Mouse (Mus musculus) limb, embryonic 13.5 days (tissue): Measurements from ENCODE around the gene Dpep1. TPM values are rescaled to one million over a fixed set of nuclear protein-coding genes. Genes with fewer than 3 reads are reported as not detected.
A peak's percentile ranks its signal among the peaks of the same experiment; 100 is the strongest.
"Not testable (repeated sequence)": the region's sequence is repeated elsewhere in the genome, so short reads cannot be mapped to it uniquely, and the experiment has no call there.

Experiments used
- ATAC-seq: fragments of 200-750 bp; cut with Nextera tagmentation; 2 replicates; pipeline ENCODE4 v1.8.0; 2017; ENCODE audit warnings: low read depth, moderate number of reproducible peaks, moderate TSS enrichment; ENCODE audit not compliant: low FRiP score
- H3K27ac ChIP-seq: fragments of 300-500 bp; sonication (generic); 2 replicates; pipeline ENCODE4 v1.5.1; 2015; ENCODE audit warnings: inconsistent platforms, mild to moderate bottlenecking, moderate library complexity
- H3K27me3 ChIP-seq: fragments of 300-500 bp; sonication (generic); 2 replicates; pipeline ENCODE4 v1.6.1; 2015; ENCODE audit warnings: mild to moderate bottlenecking, inconsistent platforms
- H3K36me3 ChIP-seq: fragments of 300-500 bp; sonication (generic); 2 replicates; pipeline ENCODE4 v1.6.1; 2015; ENCODE audit warnings: inconsistent platforms, mild to moderate bottlenecking, moderate library complexity
- H3K4me1 ChIP-seq: fragments of 300-500 bp; sonication (generic); 2 replicates; pipeline ENCODE4 v1.6.1; 2015; ENCODE audit warnings: inconsistent platforms
- H3K4me2 ChIP-seq: fragments of 300-500 bp; sonication (generic); replicated peaks from 2 replicates; pipeline ENCODE4 v1.6.1; 2015; ENCODE audit warnings: inconsistent platforms, mild to moderate bottlenecking, moderate library complexity
- H3K4me3 ChIP-seq: fragments of 300-500 bp; sonication (generic); 2 replicates; pipeline ENCODE4 v1.5.1; 2015; ENCODE audit warnings: moderate library complexity, mild to moderate bottlenecking, inconsistent platforms
- H3K9ac ChIP-seq: fragments of 300-500 bp; sonication (generic); 2 replicates; pipeline ENCODE4 v1.6.1; 2015; ENCODE audit warnings: mild to moderate bottlenecking, inconsistent platforms
- H3K9me3 ChIP-seq: fragments of 300-500 bp; sonication (generic); 2 replicates; pipeline ENCODE4 v1.6.1; 2016; ENCODE audit warnings: inconsistent platforms
- WGBS: fragments of 180-500 bp; shearing (Covaris S2); methylation state at CpG from one replicate; pipeline ENCODE4 v1.1.7; 2015; 5-methylcytosine and 5-hydroxymethylcytosine counted together
- polyA plus RNA-seq: library from polyadenylated mRNA; unstranded; fragments of >200 nt; fragmentation: Nextera tagmentation; extraction: Ambion mirVana; gene quantifications from 2 replicates; pipeline ENCODE4 v1.2.1, GENCODE M21; 2015

Gene Dpep1
- polyA plus RNA-seq, 1 experiment from 2014 or later = 2.5 TPM

GRCm38 (mm10) chr8:123181391-123181790 lies 4.7 kb upstream of the Dpep1 start:
- Histone ChIP-seq H3K4me1 (peaks cover 16% of the 10 kb centered on the region), H3K27me3 (no peaks in the 10 kb centered on the region), H3K4me2 (no peak overlapping the region), H3K36me3 (no peaks in the 10 kb centered on the region), H3K9me3 (peaks cover 15% of the 10 kb centered on the region), H3K27ac (no peak overlapping the region), H3K9ac (no peak overlapping the region), H3K4me3 (no peak overlapping the region)
- WGBS = 58% methylated on average over 3 of the region's 3 CpGs
- no peak for ATAC-seq

DNA sequence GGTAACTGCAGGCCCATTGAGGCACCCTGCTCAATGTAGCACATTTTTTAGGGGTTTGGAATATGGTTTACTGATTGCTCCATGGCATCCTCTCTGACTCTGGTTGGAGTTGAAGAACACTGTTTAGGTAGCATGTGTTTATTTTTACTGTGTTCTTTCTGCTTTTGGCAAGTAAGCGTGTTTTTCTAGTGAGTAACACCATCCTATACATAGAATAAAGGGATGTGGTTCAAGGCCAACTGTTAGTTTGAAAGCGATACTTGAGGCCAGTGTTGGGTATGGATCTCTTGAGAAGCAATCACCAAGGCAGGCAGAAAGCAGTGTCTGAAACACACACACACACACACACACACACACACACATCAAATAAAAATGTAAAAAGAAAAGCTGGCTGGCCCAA lies 2.0 kb downstream of the Dpep1 start:
- Histone ChIP-seq H3K36me3 (no peaks in the 10 kb centered on the region), H3K4me1 (peaks cover 20% of the 10 kb centered on the region), H3K4me2 (no peak overlapping the region), H3K9ac (no peak overlapping the region), H3K27ac (no peak overlapping the region), H3K27me3 (no peaks in the 10 kb centered on the region), H3K4me3 (no peak overlapping the region), H3K9me3 (no peaks in the 10 kb centered on the region)
- no peak for ATAC-seq
- 80% methylated on average over 2 of the region's 2 CpGs for WGBS

DNA sequence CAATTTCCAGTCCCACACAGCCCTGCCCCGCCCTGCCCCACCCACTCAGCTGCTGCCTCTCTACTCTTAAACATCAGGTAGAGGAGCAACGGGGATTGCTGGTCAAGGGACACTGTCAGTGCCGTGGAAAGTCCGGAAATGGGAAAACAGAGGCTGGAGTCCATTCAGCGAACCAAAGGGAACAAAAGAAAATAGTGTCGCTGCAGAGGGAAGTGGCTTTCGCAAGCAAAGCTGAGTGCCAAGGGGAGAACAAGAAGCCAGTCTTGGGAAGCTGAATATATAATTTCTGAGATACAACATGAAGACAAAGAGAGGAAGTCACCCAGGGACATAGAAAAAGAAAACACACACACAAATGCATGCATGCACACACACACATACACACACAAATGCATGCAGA lies 2.8 kb downstream of the Dpep1 start:
- WGBS = 81% methylated on average over 7 of the region's 7 CpGs

DNA sequence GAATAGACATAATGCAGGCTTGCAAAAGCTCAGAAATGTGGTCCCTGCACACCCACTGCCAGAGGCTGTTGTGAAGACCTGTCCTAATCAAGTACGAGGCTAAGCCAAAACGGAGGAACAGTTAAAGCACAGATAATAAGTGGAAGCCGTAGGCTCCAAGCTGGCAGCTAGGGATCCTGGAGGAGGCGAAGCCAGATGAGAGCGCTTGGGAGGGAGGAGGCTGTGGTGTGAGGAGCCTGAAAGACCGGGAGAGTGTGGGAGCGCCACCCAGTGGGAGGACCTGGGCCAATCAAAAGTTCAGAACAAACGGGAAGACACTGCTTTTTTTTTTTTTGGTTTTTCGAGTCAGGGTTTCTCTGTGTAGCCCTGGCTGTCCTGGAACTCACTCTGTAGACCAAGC lies 4.6 kb downstream of the Dpep1 start:
- Histone ChIP-seq H3K27ac (no peak overlapping the region), H3K9me3 (no peaks in the 10 kb centered on the region), H3K4me2 (peak overlapping the region; percentile 41), H3K36me3 (no peaks in the 10 kb centered on the region), H3K9ac (no peak overlapping the region), H3K4me1 (peaks cover 11% of the 10 kb centered on the region), H3K27me3 (no peaks in the 10 kb centered on the region), H3K4me3 (no peak overlapping the region)
- 0 out of 2 replicates have a peak, but pooled peaks have one; percentile 34 for ATAC-seq
- WGBS = 4% methylated on average over 9 of the region's 9 CpGs

More for the DNA sequence above, 2.8 kb downstream of the Dpep1 start:
- Histone ChIP-seq H3K9ac (no peak overlapping the region), H3K4me2 (no peak overlapping the region), H3K4me3 (no peak overlapping the region), H3K27ac (no peak overlapping the region), H3K9me3 (no peaks in the 10 kb centered on the region), H3K36me3 (no peaks in the 10 kb centered on the region), H3K4me1 (peaks cover 20% of the 10 kb centered on the region), H3K27me3 (no peaks in the 10 kb centered on the region)
- no peak for ATAC-seq

GRCm38 (mm10) chr8:123191908-123192307 lies 5.9 kb downstream of the Dpep1 start:
- H3K27me3 ChIP-seq = no peaks in the 10 kb centered on the region
- ATAC-seq = no peak
- H3K27ac ChIP-seq = no peak overlapping the region
- 60% methylated on average over 7 of the region's 8 CpGs for WGBS
- H3K4me3 ChIP-seq = no peak overlapping the region
- no peaks in the 10 kb centered on the region for H3K36me3 ChIP-seq
- no peaks in the 10 kb centered on the region for H3K4me1 ChIP-seq
- H3K9ac ChIP-seq = no peak overlapping the region
- H3K4me2 ChIP-seq = no peak overlapping the region
- H3K9me3 ChIP-seq = no peaks in the 10 kb centered on the region

- ATAC-seq = no peak
- no peak overlapping the region for H3K4me2 ChIP-seq
Measured at GRCm38 (mm10) chr8:123193771-123194170, 7.7 kb downstream of the Dpep1 start.

DNA sequence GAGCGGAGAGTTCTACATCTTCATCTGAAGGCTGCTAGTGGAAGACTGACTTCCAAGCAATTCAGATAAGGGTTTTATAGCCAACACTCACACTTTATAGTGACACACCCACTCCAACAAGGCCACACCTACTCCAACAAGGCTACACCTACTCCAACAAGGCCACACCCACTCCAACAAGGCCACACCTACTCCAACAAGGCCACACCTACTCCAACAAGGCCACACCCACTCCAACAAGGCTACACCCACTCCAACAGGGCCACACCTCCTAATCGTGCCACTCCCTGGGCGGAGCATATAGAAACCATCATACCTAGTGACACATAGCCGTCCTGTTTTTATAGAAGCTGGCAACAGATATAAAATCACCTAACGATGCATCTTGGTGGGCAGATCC lies 11.0 kb downstream of the Dpep1 start:
- WGBS = 72% methylated on average over 5 of the region's 5 CpGs
- not testable (repeated sequence) for H3K27ac ChIP-seq, H3K9me3 ChIP-seq, H3K36me3 ChIP-seq, H3K4me3 ChIP-seq, ATAC-seq, H3K4me1 ChIP-seq, H3K27me3 ChIP-seq, H3K4me2 ChIP-seq, H3K9ac ChIP-seq

More at GRCm38 (mm10) chr8:123193771-123194170, 7.7 kb downstream of the Dpep1 start:
- 85% methylated on average over 9 of the region's 9 CpGs for WGBS
- H3K9ac ChIP-seq = no peak overlapping the region
- H3K27me3 ChIP-seq = no peaks in the 10 kb centered on the region
- no peaks in the 10 kb centered on the region for H3K9me3 ChIP-seq
- H3K27ac ChIP-seq = no peak overlapping the region
- no peaks in the 10 kb centered on the region for H3K4me1 ChIP-seq
- no peak overlapping the region for H3K4me3 ChIP-seq
- H3K36me3 ChIP-seq = no peaks in the 10 kb centered on the region

DNA sequence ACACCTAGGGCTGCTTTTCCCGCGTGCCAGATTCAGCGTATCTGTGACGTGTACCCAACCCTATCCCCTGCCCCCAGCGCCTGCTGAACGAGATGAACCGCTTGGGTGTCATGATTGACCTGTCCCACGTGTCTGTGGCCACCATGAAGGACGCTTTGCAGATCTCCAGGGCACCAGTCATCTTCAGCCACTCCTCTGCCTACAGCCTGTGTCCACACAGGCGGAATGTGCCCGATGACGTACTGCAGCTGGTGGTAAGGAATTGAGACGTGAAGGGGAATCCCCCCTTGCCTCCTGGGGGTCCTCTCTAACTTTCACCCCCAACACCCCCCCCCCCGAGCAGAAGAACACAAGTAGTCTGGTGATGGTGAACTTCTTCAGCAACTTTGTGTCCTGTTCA lies 13.8 kb downstream of the Dpep1 start:
- WGBS = 68% methylated on average over 14 of the region's 14 CpGs
- H3K4me1 ChIP-seq = no peaks in the 10 kb centered on the region
- H3K9ac ChIP-seq = no peak overlapping the region
- H3K27ac ChIP-seq = no peak overlapping the region
- H3K36me3 ChIP-seq = peaks cover 13% of the 10 kb centered on the region
- H3K27me3 ChIP-seq = no peaks in the 10 kb centered on the region
- ATAC-seq = no peak
- no peaks in the 10 kb centered on the region for H3K9me3 ChIP-seq
- no peak overlapping the region for H3K4me2 ChIP-seq
- H3K4me3 ChIP-seq = no peak overlapping the region

- no peak for ATAC-seq
- WGBS = 22% methylated on average over 5 of the region's 5 CpGs
- H3K4me3 ChIP-seq = no peak overlapping the region
- no peaks in the 10 kb centered on the region for H3K4me1 ChIP-seq
- no peak overlapping the region for H3K9ac ChIP-seq
- H3K27ac ChIP-seq = no peak overlapping the region
- H3K9me3 ChIP-seq = no peaks in the 10 kb centered on the region
- H3K36me3 ChIP-seq = peaks cover 33% of the 10 kb centered on the region
- H3K4me2 ChIP-seq = no peak overlapping the region
- no peaks in the 10 kb centered on the region for H3K27me3 ChIP-seq
Measured at GRCm38 (mm10) chr8:123202288-123202687, 16.2 kb downstream of the Dpep1 start.

- no peaks in the 10 kb centered on the region for H3K9me3 ChIP-seq
- H3K9ac ChIP-seq = no peak overlapping the region
- no peaks in the 10 kb centered on the region for H3K27me3 ChIP-seq
- H3K4me1 ChIP-seq = no peaks in the 10 kb centered on the region
- H3K27ac ChIP-seq = no peak overlapping the region
- no peak overlapping the region for H3K4me2 ChIP-seq
- ATAC-seq = no peak
- no peak overlapping the region for H3K4me3 ChIP-seq
- H3K36me3 ChIP-seq = peaks cover 46% of the 10 kb centered on the region
- 91% methylated on average over 3 of the region's 3 CpGs for WGBS
Measured at GRCm38 (mm10) chr8:123203571-123203970, 17.5 kb downstream of the Dpep1 start.

GRCm38 (mm10) chr8:123211876-123212275 lies 25.8 kb downstream of the Dpep1 start:
- Histone ChIP-seq H3K27ac (peak overlapping the region; percentile 22; the same call in 1 of the 2 replicates), H3K36me3 (peaks cover 37% of the 10 kb centered on the region), H3K27me3 (no peaks in the 10 kb centered on the region), H3K4me2 (peak overlapping the region; percentile 93), H3K9me3 (no peaks in the 10 kb centered on the region), H3K4me3 (peak overlapping the region; percentile 97), H3K4me1 (peaks cover 19% of the 10 kb centered on the region), H3K9ac (peak overlapping the region; percentile 96)
- WGBS = 44% methylated on average over 10 of the region's 10 CpGs
- no peak for ATAC-seq

DNA sequence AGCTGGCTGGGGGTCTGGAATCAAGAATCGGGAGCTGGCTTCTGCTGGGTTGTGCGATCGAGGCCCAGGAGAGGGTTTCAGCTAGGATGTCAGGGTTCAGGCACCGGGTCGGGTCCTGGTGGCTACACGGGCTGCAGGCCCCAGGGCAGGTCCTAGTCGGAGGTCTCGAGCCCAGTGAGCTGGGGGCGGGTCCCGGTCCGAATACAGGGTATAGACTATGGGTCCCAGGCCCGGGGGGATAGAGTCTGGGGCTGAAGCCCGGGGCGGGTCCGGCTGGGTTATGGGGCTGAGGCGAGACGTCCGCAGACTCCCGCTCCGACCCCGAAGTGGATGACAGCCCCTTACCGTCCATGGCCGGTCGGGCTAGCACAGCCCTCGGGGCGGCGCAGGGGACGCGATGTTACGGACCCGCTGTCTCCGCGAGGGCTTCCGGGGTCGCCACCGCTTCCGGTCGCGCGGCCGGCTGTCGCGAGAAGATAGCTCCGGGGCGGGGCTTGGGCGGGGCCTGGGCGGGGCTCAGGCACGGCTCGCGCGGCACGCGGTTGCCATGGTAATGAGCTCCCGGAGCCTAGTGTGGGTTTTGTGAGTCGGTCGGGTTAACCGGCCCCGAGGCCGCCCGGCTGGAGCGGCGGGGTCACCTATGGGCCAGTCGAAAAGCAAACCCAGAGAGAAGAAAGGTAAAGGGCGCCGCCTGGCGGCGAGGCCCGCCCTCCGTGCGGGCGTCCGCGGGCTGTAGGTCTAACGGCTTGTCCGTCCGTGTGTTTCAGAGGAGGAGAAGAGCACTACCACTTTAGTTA lies 26.5 kb downstream of the Dpep1 start, which contains the start of the genes Chmp1a and Spata33:
Chmp1a (minus strand) TSS at position 443 of the 797 bp plus-strand sequence.
Spata33 (plus strand) TSS at position 512 of the 797 bp plus-strand sequence.
- no peaks in the 10 kb centered on the region for H3K27me3 ChIP-seq
- peak within 1 kb of the TSS; percentile 97 for H3K4me3 ChIP-seq
- peaks cover 31% of the 10 kb centered on the region for H3K36me3 ChIP-seq
- H3K9ac ChIP-seq = peak within 1 kb of the TSS; percentile 96
- H3K27ac ChIP-seq = peak within 1 kb of the TSS; percentile 22; the same call in 1 of the 2 replicates
- H3K9me3 ChIP-seq = no peaks in the 10 kb centered on the region
- peak; percentile 94 for ATAC-seq
- under 1% methylated on average over 72 of the region's 76 CpGs for WGBS
- peak within 1 kb of the TSS; percentile 93 for H3K4me2 ChIP-seq
- H3K4me1 ChIP-seq = peaks cover 19% of the 10 kb centered on the region
